Mouse (Mus musculus) left cerebral cortex, adult 11 months (tissue): Measurements from ENCODE around the gene Ffar2.

Source experiments
- DNase-seq: peaks from one replicate; pipeline ENCODE4 v3.0.0; 2022; ENCODE audit warnings: low spot score

Gene Ffar2

GRCm38 (mm10) chr7:30821532-30821931, 2.0 kb downstream of the Ffar2 start:
- DNase-seq, result no peak

DNA sequence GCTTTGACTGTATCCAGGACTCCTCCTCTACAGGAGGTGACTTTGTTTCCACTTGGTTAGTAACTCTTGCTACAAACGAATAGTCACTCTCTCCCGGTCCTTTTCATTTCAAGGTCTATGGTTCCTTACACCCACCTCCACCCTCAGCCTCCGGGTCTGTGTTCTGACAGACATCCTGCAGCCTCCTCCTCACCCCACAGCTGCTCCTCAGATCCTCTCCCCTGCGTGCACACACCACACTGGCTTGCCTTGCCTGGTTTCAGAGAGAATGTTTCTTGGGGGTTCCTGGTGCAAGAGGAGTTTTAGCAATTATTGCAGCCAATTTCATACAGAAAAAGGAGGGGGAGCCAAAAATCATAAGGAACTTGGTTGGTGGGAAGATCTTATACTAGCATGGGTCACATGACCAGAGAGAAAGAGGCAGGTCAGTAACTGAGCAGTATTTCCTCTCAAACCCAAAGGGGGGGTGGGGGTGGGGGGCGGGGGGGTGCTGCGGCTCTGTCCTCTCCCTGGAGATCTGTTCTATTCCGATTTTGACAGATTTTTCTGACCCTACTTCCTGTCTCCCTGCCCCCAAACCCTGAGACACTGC, 2.6 kb downstream of the Ffar2 start:
- no peak for DNase-seq

- no peak for DNase-seq
Observed at GRCm38 (mm10) chr7:30820131-30820530, 3.4 kb downstream of the Ffar2 start.

DNA sequence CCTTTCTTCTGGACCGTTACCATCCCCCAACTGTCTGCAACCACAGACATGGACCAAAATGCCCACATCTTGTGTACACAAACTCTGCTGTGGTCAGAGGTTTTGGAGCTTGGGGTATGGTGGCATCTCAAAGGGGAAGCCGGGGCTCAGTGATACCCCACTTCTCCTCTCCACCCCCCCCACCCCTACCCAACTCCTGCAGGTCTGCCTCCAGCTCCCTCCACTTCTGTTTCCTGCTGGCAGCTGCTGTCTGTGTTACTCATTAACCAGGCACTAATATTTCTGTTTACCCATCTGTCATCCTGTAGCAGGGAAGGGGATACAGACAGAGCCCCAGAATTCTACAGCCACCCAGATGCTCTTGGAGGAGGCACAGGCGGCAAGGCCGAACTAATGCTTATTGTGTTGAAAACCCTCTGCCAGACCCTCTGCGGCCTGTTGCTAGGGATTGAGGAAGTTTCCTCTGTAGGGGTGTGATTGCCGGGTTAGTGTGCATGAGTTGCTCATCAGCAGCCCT, 11.2 kb downstream of the Ffar2 start:
- no peak for DNase-seq

GRCm38 (mm10) chr7:30811757-30812290, 11.8 kb downstream of the Ffar2 start:
- no peak for DNase-seq

DNA sequence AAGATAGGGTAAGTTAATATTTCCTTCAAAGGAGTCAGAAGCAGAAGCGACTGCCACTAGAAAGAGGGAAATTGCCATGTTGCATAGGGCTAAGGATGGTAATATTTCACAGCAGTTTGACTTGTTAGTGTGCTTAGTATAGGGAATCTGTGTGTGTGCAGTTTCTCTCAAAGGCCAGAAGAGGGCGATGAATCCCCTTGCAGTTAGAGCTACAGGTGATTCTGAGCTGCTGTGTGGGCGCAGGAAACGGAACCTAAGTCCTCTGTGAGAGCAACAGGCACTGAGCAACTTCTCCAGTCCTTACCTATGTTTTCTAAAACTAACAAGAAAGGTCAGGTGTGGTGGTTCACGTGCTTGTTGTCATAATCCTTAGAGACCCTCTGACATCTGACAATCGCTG, 13.3 kb downstream of the Ffar2 start:
- no peak for DNase-seq

DNA sequence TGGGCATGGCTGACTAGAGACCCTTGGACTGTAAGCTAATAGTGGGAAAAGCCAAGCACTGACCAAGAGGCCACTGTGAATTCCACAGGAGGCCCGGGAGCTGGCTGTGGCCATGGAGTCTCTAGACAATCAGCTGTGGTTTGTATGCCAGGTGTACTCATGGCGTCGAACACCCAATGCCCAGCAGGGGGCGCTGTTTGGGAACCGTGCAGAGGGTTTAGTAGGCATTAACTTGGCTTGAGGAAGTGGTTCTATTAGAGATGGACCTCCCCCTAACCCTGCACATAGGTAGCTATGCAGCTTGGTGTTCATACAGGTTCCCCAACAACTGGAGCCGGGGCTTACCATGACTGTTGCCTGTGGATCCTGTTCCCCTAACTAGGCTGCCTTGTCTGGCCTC, 17.7 kb downstream of the Ffar2 start:
- no peak for DNase-seq

DNA sequence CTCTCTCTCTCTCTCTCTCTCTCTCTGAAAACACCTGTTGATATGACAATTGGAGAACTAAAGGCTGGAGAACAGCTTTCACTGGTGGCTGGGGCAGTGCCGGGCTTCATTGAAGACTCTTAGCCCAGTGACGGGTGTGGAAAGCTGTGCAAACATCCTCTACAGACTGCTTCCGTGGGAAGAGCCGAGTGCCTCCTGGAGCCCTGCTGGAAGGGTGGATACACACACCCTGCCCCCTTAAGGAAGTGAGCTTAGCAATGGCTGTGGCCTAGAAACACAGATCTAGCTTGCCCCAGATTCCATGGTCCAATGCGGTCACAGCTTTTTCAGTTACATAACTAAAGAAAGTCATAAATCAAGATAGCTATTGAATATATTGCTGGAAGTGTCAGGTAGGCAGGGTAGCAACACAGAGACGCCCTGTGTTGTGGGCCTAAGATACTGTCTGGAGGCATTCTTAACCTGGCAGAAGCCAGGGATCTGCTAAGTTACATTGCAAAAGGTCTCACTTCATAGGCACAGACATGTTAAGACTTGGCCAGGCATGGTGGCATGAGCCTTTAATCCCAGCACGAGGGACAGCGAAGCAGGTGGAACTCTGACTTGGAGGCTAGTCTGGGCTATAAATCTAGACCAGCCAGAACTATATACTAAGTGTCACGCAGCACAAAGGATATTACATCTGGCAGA, 19.4 kb downstream of the Ffar2 start:
- no peak for DNase-seq

DNA sequence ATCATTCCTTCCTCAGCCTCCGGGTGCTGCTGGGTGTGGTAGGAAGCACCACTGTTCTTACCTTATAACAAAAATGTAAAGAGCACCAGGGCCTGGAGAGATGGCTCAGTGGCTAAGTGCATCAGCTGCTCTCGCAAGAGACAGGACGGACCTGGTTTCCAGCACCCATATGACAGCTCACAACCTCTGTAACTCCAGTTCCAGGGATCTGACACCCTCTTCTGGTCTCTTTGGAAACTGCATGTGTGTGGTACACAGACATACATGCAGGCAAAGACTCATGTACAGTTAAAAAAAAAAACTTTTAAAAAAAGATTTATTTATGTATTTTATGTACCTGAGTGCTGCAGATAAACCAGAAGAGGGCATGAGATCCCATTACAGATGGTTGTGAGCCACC, 20.3 kb downstream of the Ffar2 start:
- no peak for DNase-seq

DNA sequence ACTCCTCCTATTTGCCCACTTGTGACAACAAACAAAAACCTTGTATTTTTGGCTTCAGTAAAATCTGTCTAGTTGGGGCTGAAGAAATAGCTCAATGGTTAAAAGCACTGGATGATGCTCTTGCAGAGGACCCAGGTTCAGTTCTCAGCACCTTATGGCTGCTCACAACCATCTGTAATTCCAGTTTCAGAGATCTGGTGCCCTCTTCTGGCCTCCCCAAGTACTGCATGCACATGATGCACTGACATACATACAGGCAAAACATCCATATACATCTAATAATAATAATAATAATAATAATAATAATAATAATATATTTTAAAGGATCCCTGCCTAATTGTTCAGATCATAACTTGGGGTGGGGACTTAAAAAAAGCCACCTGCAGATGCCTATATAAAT, 22.9 kb downstream of the Ffar2 start:
- no peak for DNase-seq

GRCm38 (mm10) chr7:30796790-30797189, 26.8 kb downstream of the Ffar2 start:
- DNase-seq, result no peak

DNA sequence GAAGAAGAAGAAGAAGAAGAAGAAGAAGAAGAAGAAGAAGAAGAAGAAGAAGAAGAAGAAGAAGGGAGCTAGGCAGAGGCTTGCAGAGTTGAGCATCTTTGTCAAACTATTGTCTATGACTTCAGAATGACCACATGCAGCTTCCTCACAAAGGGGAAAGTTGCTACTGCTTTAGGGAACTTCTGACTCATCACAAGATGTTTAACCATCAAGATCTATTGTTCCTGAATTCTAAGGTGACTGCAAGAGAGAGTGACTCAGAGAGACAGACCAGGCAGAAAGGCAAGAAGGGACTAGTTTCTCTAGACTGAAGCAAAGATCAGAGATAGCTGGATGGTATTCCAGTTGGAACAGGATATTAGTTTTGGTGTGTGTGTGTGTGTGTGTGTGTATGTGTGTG, 28.7 kb downstream of the Ffar2 start:
- no peak for DNase-seq

DNA sequence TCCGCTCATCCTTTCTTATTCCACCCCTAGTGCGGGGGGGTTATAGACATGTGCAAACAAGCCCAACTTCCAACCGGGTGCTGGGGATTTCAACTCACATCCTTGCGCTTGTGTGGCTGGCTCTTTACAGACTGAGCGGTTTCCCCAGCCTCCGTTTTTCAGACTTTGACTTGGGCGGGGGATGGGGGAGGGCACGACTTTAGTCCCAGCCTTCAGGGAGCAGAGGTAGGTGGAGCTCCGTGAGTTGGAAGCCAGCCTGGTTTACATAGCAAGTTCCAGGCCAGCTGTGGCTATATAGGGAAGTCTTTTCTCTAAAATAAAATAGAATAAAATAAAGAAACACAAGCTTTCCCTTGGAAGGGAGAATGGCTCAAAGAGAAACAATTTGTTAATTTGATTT, 31.7 kb downstream of the Ffar2 start:
- no peak for DNase-seq

DNA sequence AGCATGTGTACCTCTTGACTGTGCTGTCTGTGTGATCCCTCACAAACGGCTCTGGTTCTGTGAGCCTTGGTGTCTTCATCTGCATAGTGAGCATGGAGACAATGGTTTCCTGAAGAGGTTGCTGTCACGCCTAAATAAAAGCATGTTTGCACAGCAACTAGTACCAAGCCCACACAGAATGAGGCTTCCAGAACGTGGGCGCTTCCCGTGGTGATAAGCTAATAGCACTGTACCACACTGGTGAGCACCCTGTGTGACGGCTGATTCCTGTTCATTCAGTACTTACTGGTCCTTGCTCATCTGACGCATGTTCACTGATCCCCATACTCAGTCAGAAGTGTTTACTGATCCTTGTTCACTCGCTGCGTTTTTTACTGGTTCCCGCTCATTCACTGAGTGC, 33.4 kb downstream of the Ffar2 start:
- no peak for DNase-seq

- DNase-seq, result no peak
Observed at GRCm38 (mm10) chr7:30787377-30788022, 36.1 kb downstream of the Ffar2 start, which contains the start of gene Krtdap. Gene Krtdap (plus strand): TSS chr7:30787896.

DNA sequence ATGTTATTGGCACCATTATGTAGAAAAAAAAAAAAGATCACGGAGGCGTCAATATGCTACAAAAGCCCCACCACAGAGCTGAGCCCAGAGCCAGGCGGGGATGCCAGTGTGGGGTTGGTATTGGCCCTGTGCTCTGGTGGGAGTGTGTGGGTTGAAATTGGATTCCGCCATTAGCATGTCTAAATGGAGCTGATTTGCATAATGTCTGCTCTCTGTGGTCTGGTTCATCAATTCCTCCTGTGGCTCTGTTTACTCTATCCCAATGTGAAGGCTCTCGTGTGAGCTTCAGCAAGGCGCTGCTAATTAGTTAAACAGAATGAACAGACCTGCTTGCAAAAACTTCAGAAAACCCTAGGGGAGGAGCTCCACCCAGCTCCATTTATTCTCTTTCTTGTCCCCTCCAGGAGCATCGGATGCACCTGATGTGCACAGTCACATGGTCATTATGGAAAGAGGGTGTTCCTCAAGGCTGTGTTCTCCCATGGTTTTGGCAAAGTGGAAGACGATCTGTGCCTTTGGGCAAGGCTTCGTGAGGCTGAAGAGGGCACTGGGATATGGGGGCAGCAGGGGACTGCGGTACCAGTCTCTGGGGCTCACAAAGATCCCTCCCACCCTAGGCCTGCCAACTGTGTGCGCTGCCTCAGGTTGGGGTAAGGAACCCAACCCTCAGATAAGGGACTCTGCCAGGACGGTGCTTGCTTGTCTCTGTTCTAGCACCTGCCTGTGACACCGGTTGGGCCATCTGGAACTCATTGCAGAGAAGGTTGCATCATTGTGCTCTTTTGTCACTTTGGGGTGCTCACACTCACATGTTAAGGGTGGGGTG, 37.6 kb downstream of the Ffar2 start:
- DNase-seq, result no peak

DNA sequence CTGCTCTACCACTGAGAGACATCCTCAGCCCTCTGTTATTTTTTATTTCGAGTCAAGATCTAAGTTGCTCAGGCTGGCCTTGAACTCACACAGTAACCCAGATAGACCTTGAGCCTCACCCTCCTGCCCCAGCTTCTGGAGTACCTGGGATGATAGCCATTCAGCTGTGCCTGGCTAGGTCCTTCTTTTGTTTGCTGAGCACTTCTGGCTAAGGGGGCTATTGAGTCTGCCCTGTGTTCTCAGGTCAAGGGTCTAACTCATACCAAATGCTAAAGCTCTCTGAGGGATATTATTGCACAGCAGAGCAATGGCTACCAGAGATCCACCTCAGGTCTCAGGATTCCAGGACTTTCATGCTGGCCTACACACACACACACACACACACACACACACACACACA, 38.4 kb downstream of the Ffar2 start:
- DNase-seq, result no peak

- DNase-seq, result no peak
Observed at GRCm38 (mm10) chr7:30782658-30783057, 40.9 kb downstream of the Ffar2 start.

- no peak for DNase-seq
Observed at GRCm38 (mm10) chr7:30781792-30782191, 41.8 kb downstream of the Ffar2 start.

- no peak for DNase-seq
Observed at GRCm38 (mm10) chr7:30777911-30778310, 45.7 kb downstream of the Ffar2 start.

DNA sequence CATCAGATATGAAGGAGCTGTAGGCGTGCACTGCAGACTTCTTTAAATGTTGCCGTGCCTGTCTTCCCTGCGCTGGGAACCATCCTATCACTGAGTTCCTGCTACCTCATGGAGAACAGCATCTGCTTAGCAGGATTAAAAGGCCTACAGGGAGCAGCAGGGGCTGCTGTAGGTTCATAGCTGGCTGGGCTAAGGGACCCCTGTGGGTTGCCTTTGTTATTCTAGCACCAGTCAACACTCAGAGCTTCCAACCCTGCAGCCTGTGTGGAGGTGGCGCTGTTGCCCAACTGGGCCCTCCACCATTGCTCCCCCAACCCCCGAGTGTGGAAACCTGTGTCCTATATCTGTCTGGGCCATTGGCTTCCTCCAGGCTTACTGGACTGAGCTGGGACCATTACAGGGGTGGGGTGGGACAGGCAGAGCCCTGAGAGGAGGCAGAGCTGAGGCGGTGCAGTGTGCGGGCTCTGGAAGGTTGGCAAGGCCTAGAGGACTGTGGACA, 46.4 kb downstream of the Ffar2 start:
- DNase-seq, result no peak

DNA sequence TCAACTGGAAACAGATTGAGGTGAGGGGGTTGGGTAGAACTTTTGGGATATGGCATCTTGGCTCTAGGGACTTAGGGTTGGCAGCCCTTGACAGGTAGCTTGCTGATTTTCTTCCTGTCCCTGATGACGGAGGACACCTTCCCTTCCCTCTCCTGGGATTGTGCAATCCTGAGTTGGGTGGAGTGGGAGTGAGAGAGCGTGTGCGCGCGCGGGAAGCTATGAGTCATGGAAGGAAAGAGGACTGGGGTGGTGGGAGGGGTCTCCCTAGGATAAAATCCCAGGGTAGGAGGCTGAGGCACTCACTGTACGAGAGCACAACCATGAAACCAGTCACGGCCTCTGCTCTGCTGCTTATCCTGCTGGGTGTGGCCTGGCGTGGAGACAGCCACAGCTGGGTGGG, 47.5 kb downstream of the Ffar2 start:
- no peak for DNase-seq
